Mouse (Mus musculus): ENCODE data around the gene Def8. TPM values are rescaled to one million over a fixed set of nuclear protein-coding genes. Genes with fewer than 3 reads are reported as not detected.
A peak's percentile ranks its signal among the peaks of the same experiment; 100 is the strongest.
"Not testable (repeated sequence)": the region's sequence is repeated elsewhere in the genome, so short reads cannot be mapped to it uniquely, and the experiment has no call there.

Gene Def8
- polyA plus RNA-seq, 1 experiment from 2014 or later: 49.5 TPM

DNA sequence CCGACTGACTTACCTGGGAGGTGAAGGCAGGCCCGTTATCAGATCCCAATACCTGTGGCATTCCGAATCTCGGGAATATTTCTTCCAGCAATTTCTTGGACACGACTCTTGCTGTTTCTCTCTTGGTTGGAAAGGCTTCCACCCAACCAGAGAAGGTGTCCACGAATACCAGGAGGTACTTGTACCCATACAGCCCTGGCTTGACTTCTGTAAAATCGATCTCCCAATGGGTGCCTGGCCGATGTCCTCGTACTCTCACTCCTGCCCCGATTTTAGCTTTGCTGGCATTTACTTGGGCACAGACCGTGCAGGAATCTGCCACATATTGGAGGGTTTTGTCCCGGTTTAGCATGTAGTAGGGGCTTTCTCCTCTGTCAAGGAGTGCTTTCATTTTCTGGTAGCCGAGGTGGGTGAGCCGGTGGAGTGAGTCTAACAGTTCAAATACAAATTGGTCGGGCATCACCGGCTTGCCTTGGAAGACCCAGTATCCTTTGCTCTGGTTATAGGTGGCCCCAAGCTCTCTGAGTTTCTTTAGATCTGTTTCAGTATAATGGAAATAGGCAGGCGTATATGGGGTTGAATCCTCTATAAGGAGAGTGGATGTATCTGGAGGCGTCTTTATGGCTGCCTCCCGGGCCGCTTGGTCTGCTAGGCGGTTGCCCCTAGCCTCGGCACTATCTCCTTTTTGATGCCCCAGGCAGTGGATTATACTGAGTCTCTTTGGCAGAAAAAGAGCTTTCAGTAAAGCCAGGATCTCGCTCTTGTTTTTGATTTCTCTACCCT lies 5.8 kb downstream of the Def8 start:
- WGBS: 95% methylated on average over 23 of the region's 23 CpGs
- Histone ChIP-seq H3K9ac (ENCODE audit: low read depth, low read length) (no peak overlapping the region), H3K4me3 (ENCODE audit: low read depth, low read length) (no peak overlapping the region), H3K4me2 (ENCODE audit: low read length) (no peak overlapping the region), H3K4me1 (ENCODE audit: control insufficient read depth, insufficient read depth, low read length) (no peaks in the 10 kb centered on the region), H3K36me3 (ENCODE audit: control insufficient read depth, insufficient read depth, low read length) (no peaks in the 10 kb centered on the region), H3K27me3 (ENCODE audit: control insufficient read depth, insufficient read depth, low read depth, low read length) (no peaks in the 10 kb centered on the region), H3K27ac (ENCODE audit: low read length) (no peak overlapping the region), H3K9me3 (replicated peaks; ENCODE audit: control insufficient read depth, low read length, poor library complexity, severe bottlenecking) (peaks cover 25% of the 10 kb centered on the region)
- ATAC-seq: no peak

DNA sequence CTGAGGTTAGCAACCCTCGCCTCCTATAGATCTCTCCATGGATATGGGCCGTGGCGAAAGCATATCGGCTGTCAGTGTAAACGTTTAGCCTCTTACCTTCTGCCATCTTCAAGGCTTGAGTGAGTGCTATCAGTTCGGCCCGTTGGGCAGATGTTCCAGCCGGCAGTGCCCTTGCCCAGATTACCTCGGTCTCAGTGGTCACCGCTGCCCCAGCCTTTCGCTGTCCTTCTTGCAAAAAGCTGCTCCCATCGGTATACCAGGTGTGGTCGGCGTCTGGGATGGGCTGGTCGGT lies 6.3 kb downstream of the Def8 start:
- H3K9ac ChIP-seq (ENCODE audit: low read depth, low read length); H3K27me3 ChIP-seq (ENCODE audit: control insufficient read depth, insufficient read depth, low read depth, low read length); H3K4me3 ChIP-seq (ENCODE audit: low read depth, low read length); H3K36me3 ChIP-seq (ENCODE audit: control insufficient read depth, insufficient read depth, low read length); H3K27ac ChIP-seq (ENCODE audit: low read length); H3K4me1 ChIP-seq (ENCODE audit: control insufficient read depth, insufficient read depth, low read length); H3K4me2 ChIP-seq (ENCODE audit: low read length); ATAC-seq: not testable (repeated sequence)
- H3K9me3 ChIP-seq (replicated peaks; ENCODE audit: control insufficient read depth, low read length, poor library complexity, severe bottlenecking): peaks cover 25% of the 10 kb centered on the region
- WGBS: 94% methylated on average over 14 of the region's 15 CpGs

GRCm38 (mm10) chr8:123430936-123431335 lies 7.6 kb downstream of the Def8 start:
- not testable (repeated sequence) for H3K9ac ChIP-seq (ENCODE audit: low read depth, low read length); H3K36me3 ChIP-seq (ENCODE audit: control insufficient read depth, insufficient read depth, low read length); H3K4me1 ChIP-seq (ENCODE audit: control insufficient read depth, insufficient read depth, low read length); H3K27me3 ChIP-seq (ENCODE audit: control insufficient read depth, insufficient read depth, low read depth, low read length); H3K4me3 ChIP-seq (ENCODE audit: low read depth, low read length); H3K4me2 ChIP-seq (ENCODE audit: low read length); ATAC-seq; H3K27ac ChIP-seq (ENCODE audit: low read length)
- 95% methylated on average over 8 of the region's 8 CpGs for WGBS
- H3K9me3 ChIP-seq (replicated peaks; ENCODE audit: control insufficient read depth, low read length, poor library complexity, severe bottlenecking): peaks cover 25% of the 10 kb centered on the region

- Histone ChIP-seq H3K9me3 (replicated peaks; ENCODE audit: control insufficient read depth, low read length, poor library complexity, severe bottlenecking) (peaks cover 22% of the 10 kb centered on the region), H3K36me3 (ENCODE audit: control insufficient read depth, insufficient read depth, low read length) (no peaks in the 10 kb centered on the region), H3K27ac (ENCODE audit: low read length) (no peak overlapping the region), H3K27me3 (ENCODE audit: control insufficient read depth, insufficient read depth, low read depth, low read length) (no peaks in the 10 kb centered on the region), H3K4me2 (ENCODE audit: low read length) (no peak overlapping the region), H3K9ac (ENCODE audit: low read depth, low read length) (no peak overlapping the region), H3K4me1 (ENCODE audit: control insufficient read depth, insufficient read depth, low read length) (no peaks in the 10 kb centered on the region), H3K4me3 (ENCODE audit: low read depth, low read length) (no peak overlapping the region)
- 97% methylated on average over 25 of the region's 25 CpGs for WGBS
- ATAC-seq: no peak
These were observed 8.5 kb downstream of the Def8 start for GRCm38 (mm10) chr8:123431616-123432365.

DNA sequence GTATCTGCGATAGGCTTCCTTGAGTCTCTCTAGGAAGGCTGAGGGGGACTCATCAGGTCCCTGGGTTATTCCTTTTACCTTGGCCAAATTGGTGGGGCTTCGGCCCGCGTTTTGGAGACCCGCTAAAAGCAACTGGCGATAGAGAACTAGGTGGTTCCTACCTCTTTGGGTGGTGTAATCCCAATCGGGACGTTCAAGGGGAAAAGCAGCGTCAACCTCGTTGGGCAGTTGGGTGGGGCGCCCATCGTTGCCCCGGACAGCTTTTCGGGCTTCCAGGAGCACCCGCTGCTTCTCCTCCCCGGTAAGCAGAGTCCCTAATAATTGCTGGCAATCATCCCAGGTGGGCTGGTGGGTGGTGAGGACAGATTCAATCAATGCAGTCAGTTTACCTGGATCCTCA lies 9.1 kb downstream of the Def8 start:
- Histone ChIP-seq H3K9me3 (replicated peaks; ENCODE audit: control insufficient read depth, low read length, poor library complexity, severe bottlenecking) (peaks cover 22% of the 10 kb centered on the region), H3K36me3 (ENCODE audit: control insufficient read depth, insufficient read depth, low read length) (no peaks in the 10 kb centered on the region), H3K4me2 (ENCODE audit: low read length) (no peak overlapping the region), H3K4me3 (ENCODE audit: low read depth, low read length) (no peak overlapping the region), H3K4me1 (ENCODE audit: control insufficient read depth, insufficient read depth, low read length) (no peaks in the 10 kb centered on the region), H3K9ac (ENCODE audit: low read depth, low read length) (no peak overlapping the region), H3K27me3 (ENCODE audit: control insufficient read depth, insufficient read depth, low read depth, low read length) (no peaks in the 10 kb centered on the region), H3K27ac (ENCODE audit: low read length) (no peak overlapping the region)
- ATAC-seq: no peak
- WGBS: 96% methylated on average over 16 of the region's 16 CpGs

- not testable (repeated sequence) for H3K4me3 ChIP-seq (ENCODE audit: low read depth, low read length); H3K4me2 ChIP-seq (ENCODE audit: low read length); ATAC-seq; H3K4me1 ChIP-seq (ENCODE audit: control insufficient read depth, insufficient read depth, low read length); H3K27ac ChIP-seq (ENCODE audit: low read length); H3K27me3 ChIP-seq (ENCODE audit: control insufficient read depth, insufficient read depth, low read depth, low read length); H3K36me3 ChIP-seq (ENCODE audit: control insufficient read depth, insufficient read depth, low read length); H3K9ac ChIP-seq (ENCODE audit: low read depth, low read length)
- peaks cover 13% of the 10 kb centered on the region; the same call in 1 of the 2 replicates for H3K9me3 ChIP-seq (replicated peaks; ENCODE audit: control insufficient read depth, low read length, poor library complexity, severe bottlenecking)
- WGBS: 98% methylated on average over 43 of the region's 47 CpGs
These were observed 10.1 kb downstream of the Def8 start for GRCm38 (mm10) chr8:123433241-123433974.

DNA sequence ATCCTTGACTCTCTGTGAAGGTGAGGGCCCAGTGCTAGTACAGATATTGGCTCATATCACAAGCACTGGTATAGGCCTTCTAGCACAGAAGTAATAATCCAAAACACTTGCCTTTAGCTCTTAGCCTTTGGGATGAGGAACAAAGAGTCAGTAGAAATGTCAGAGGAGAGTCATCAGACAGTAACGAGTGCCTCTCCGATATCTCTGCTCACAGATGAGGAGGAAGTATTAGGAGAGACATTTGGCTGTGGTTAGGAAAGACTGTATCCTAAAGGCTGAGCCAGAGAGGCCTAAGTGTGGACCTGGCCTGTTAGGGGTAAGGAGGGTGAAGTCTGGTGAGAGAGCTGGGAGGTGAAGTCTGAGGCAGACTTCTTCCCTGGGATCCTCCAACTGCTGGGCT lies 18.5 kb downstream of the Def8 start:
- Histone ChIP-seq H3K4me3 (ENCODE audit: low read depth, low read length) (no peak overlapping the region), H3K27me3 (ENCODE audit: control insufficient read depth, insufficient read depth, low read depth, low read length) (no peaks in the 10 kb centered on the region), H3K36me3 (ENCODE audit: control insufficient read depth, insufficient read depth, low read length) (0 out of 2 replicates have a peak, but pooled peaks cover 2% of the 10 kb centered on the region), H3K9me3 (replicated peaks; ENCODE audit: control insufficient read depth, low read length, poor library complexity, severe bottlenecking) (no peaks in the 10 kb centered on the region), H3K4me2 (ENCODE audit: low read length) (no peak overlapping the region), H3K4me1 (ENCODE audit: control insufficient read depth, insufficient read depth, low read length) (peaks cover 7% of the 10 kb centered on the region), H3K9ac (ENCODE audit: low read depth, low read length) (no peak overlapping the region), H3K27ac (ENCODE audit: low read length) (no peak overlapping the region)
- WGBS: 92% methylated on average over 2 of the region's 2 CpGs
- ATAC-seq: no peak

DNA sequence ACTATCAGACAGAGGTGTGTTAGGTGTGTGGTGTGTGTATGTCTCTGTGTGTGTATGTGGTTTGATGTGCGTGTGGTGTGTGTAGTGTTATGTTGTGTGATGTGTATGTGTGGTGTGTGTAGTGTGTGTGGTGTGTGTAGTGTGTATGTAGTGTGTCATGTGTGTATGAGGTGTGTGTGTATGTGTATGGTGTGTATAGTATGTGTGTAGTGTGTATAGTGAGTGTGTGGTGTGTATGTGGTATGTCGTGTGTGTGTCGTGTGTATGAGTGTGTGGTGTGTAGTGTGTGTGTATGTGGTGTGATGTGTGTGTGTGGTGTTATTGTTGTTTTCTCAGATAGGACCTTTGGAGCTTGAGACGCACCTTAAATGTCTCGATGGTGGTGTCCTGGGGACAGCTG lies 19.0 kb downstream of the Def8 start:
- Histone ChIP-seq H3K27me3 (ENCODE audit: control insufficient read depth, insufficient read depth, low read depth, low read length) (no peaks in the 10 kb centered on the region), H3K9me3 (replicated peaks; ENCODE audit: control insufficient read depth, low read length, poor library complexity, severe bottlenecking) (no peaks in the 10 kb centered on the region), H3K27ac (ENCODE audit: low read length) (no peak overlapping the region), H3K4me2 (ENCODE audit: low read length) (peak overlapping the region; percentile 73; the same call in 1 of the 2 replicates), H3K4me1 (ENCODE audit: control insufficient read depth, insufficient read depth, low read length) (peaks cover 7% of the 10 kb centered on the region), H3K9ac (ENCODE audit: low read depth, low read length) (no peak overlapping the region), H3K4me3 (ENCODE audit: low read depth, low read length) (no peak overlapping the region), H3K36me3 (ENCODE audit: control insufficient read depth, insufficient read depth, low read length) (0 out of 2 replicates have a peak, but pooled peaks cover 2% of the 10 kb centered on the region)
- ATAC-seq: peak; percentile 29; the same call in 1 of the 2 replicates
- WGBS: 88% methylated on average over 5 of the region's 5 CpGs
